Mouse (Mus musculus): ENCODE data around the gene Golm1. TPM values are rescaled to one million over a fixed set of nuclear protein-coding genes. Genes with fewer than 3 reads are reported as not detected.
A peak's percentile ranks its signal among the peaks of the same experiment; 100 is the strongest.

Gene Golm1
- total RNA-seq, 2 experiments from 2014 or later, result 13.8 to 17.0 TPM

DNA sequence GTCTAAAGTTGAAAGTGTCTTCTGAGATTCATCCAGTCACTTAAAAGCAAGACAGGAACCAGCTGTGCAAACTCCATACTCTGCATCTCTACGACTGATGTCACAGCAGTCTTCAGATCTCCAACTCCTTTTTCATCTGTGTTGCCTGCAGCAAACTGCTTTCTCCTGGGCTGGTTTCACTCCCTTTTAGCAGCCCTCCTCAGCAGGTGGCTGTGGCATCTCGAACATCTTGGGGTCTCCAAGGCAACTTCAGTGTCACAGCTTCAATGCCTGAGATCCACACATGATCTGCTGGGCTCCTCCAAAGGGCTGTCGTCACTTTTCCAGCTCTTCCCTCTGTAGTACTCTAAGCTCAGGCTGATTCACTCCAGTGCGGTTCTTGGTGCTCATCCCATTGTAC lies 84.9 kb downstream of the Golm1 start:
- no peak for DNase-seq

DNA sequence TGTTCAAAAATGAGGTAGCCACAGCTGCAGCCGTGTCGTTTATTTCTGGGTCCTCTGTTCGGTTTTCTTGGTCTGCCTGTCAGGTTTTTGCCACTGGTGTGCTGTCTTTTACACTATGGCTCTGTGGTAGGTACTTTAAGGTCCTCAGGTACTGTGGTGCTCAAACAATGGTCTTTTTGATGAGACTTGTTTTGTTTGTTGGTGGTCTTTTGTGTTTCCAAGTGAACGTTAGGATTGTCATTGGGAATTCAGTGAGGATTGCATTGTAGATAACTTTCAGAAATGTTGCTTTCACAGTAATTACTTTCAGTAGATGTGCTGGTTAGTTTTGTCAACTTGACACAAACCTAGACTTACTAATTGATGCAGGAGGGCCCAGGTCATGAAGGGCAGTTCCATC lies 85.9 kb downstream of the Golm1 start:
- DNase-seq, result no peak

DNA sequence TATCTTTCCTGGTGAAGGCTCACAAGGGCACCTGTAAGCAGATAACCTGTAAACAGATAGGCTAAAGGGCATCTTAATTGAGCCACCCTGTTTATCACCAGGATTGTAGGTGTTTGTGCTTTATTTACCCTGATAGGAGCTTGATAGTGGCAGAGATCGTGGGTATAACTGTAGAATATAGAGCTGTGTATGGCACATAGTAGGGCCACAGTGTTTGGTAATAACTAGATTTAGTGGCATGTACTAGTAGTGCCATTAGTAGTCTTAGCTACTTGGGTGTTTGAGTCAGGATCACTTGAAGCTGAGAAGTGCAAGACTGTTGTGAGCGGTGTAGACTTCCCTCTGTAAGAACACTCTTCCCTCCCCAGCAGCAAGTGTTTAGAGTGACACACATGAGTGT lies 88.4 kb downstream of the Golm1 start:
- DNase-seq, result no peak

DNA sequence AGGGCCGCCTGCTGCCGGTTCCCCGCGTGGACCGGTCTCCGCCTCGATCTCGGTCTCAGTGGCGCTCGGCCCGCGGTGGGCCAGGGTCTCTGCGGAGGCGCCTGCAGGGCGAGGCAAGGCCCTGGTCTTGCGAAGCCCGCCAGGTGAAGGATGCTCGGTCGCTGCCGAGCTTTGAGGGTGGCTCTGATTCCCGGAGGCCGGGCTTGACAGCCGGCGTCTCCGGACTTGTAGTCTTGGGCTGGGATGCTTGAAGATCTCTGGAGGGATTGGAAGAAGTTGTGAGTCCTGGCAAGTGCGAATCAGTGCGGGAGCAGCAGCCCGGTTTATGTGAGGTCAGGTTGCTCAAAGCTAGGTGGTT lies 90.0 kb downstream of the Golm1 start:
- no peak for DNase-seq

DNA sequence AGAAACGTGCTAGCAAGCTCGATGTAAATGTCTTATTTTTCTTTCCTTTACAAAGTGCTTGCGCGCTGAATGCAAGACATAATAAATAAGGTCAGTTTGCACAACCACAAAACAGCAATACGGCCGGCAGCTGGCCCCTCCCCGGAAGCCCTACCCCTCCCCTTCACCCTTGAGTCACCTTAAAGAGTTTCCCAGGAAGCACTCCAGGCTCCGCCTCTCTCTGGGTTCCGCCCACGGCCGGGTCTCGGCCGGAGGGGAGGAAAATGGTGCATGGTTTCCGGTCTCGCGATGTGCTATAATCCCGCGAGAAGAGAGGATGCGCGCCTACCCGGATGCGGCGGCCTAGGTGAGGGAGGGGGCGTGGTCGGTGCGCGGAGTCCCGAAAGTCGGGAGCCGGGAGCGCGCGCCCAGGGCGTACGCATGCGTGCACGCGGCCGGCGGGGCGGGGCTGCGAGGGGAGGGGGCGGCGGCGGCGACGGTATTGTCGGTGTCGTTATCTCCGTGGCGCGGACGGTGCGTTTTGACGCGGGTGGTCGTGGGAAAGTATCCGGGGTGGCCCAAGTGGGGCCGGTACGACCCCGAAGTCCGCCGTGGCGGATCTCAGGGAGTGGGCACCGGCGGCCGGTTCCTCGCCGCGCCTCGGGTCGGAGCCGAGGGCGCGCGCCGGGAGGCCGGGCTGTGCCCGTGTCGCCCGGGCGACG lies 90.5 kb downstream of the Golm1 start, which contains the start of the genes Agtpbp1 and Naa35:
Gene Agtpbp1 (minus strand): TSS at position 281 of the 701 bp plus-strand sequence.
Gene Naa35 (plus strand): TSS at position 313 of the 701 bp plus-strand sequence.
- peak; percentile 99 for DNase-seq

Other genes with a start within 250 kb of the Golm1 start
- gene Agtpbp1, start 90.6 kb downstream of the Golm1 start, total RNA-seq (2021), result 10 to 100 TPM; 29.7 to 49.9 TPM
- gene Naa35, start 90.6 kb downstream of the Golm1 start, total RNA-seq (2021), result 10 to 100 TPM; 54.9 to 63.5 TPM
- gene 4921517D22Rik, start 18.3 kb upstream of the Golm1 start, total RNA-seq (2021), result not detected
- gene Spata31d1a, start 34.5 kb upstream of the Golm1 start, total RNA-seq (2021), result not detected
- gene Spata31d1b, start 36.5 kb upstream of the Golm1 start, total RNA-seq (2021), result not detected
- not detected for gene Spata31d1d, start 55.9 kb upstream of the Golm1 start, total RNA-seq (2021)
- not detected for gene 1700014D04Rik, start 70.9 kb upstream of the Golm1 start, total RNA-seq (2021)
- 100 to 1,000 TPM; 127 to 142 TPM for gene Isca1, start 94.0 kb upstream of the Golm1 start, total RNA-seq (2021)
- gene Gm49354, start 106.4 kb upstream of the Golm1 start, total RNA-seq (2021), result not detected
- gene Tut7, start 147.3 kb upstream of the Golm1 start, total RNA-seq (2021), result 10 to 100 TPM; 66.8 to 71.2 TPM